Mouse (Mus musculus) adrenal gland, postnatal 36 days (tissue): ENCODE measurements at regions not wholly inside any gene's neighbourhood (a gene's known extent, or its start where the extent isn't known, plus 50 kb on each side); places are given as distances from the start of the nearest gene placed in this dataset.
A peak's percentile ranks its signal among the peaks of the same experiment; 100 is the strongest.

Experiments
- DNase-seq, 2 experiments: peaks; one replicate each; pipeline ENCODE4 v3.0.0; 2021; ENCODE audit warnings: mixed read lengths in 1 of 2

DNA sequence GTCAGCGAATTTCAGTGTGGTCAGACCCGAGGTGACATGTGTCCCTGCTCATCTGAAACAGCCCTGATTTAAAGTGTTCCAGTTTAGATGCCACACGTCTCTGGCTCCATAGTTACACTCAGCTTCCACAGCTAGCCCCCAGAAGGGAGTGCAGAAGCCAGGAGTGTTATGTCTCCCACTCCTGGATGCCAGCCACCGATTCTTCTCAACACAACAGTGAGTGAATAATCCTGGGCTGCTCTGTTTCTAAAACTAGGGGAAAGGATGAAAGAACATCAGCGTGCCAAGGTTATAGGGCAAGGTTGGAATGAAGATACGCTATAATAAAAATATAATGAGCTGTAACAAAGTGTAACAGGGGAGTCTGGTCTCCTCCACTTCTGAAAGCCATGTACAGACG is 51.5 kb upstream of the Stmnd1 start:
- peak; percentile 52 to 64 for DNase-seq

DNA sequence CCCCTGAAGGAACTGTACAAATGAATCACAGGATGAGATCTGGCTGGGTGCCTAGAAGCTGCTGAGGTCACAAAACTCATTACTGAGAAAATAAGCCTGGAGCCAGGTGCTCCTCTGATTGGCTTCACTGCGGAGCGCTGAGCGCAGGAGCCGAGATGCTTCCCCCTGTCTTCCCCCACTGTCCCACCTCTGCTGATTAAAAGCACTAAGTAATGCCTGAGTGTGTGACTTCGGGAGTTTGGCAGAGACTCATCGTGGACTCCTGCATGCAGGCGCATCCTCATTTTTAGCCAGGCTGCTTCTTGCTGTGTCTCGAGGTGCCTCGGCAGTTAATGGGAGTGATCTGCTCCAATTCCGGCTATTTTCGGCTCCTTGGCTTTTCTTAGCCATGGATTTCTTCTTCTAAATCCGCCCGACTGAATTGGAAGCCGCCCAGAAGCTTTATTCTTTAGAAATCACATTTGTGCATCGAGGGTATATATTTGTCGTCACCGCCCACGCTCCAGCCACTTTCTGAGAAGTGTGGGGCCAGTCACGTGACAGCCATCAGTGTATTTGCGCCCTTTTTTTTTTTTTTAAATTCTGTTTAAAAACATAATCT is 55.3 kb upstream of the Stmnd1 start:
- peak; percentile 74 to 78 for DNase-seq

DNA sequence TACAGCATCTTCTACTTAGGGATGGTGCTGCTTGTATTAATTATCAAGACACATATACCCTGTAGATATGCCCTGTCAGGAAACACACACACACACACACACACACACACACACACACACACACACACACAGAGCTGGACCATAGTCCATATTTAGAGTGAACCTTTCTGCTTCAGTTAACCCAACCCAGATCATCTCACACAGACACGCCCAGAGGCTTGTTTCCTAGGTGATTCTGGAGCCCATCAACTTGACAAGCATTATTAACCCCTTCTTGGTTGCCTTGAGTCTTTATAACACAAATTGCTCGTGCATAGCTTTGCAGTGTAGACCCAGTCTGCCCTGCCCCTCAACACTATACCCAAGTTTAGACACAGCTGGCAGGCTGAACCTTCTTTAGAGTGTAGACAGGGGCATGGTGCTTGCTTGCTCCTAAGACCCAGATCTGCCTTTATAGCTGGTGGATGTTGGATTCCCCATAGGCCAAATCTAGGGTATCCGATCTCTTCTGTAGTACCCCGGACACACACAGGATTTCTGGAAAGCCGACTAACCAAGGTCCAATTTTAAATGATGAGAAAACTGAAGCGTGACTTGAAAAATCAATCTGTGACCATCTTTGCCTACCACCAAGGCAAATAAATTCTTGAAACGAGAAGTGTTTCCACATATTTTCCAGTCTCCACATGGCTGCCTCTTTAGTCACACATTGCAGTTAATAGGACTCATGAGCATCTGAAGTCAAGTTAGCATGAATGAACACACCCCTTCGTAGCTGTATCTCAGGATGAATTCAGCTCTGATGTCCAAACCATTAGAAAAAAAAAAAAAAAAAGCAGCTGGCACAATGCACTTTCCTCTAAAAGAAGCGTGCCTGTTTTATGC is 56.3 kb upstream of the Stmnd1 start:
- DNase-seq: no peak

DNA sequence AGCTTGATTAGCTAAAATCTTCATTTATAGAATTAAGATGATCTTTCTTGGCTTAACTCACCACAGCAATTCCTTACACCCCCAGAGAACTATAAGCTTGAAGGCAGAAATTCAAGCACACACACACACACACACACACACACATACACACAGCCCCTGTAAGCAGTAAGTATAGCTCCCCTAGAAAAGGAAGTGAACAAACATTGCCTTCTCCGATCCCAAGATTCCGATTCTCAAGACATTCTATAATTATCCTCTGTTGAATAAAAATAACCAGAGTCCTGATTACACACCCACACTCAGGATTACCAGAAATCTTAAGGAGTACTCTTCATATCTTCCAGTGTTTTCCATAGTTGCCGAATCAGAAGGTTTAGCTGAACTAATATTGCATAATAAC is 70.0 kb upstream of the Stmnd1 start:
- DNase-seq: no peak

DNA sequence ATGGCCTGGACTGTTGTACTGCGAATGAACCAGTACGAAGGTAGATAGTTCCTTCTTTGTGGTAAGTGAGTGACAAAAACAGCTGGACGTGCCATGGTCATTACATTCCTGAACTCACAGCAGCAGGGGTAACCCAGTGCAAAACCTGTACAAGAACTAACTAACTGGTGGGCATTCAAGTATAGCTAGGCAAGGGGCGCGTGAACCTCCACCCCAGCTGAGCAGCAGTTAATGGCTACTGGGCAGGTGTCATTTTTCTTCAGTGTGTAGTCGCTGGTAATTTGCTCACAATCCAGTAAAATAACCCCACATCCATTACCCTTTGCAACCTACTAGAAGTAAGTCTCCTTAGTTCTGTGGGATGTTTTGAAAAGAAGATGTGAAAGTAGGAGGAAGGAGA is 70.9 kb upstream of the Stmnd1 start:
- no peak for DNase-seq

DNA sequence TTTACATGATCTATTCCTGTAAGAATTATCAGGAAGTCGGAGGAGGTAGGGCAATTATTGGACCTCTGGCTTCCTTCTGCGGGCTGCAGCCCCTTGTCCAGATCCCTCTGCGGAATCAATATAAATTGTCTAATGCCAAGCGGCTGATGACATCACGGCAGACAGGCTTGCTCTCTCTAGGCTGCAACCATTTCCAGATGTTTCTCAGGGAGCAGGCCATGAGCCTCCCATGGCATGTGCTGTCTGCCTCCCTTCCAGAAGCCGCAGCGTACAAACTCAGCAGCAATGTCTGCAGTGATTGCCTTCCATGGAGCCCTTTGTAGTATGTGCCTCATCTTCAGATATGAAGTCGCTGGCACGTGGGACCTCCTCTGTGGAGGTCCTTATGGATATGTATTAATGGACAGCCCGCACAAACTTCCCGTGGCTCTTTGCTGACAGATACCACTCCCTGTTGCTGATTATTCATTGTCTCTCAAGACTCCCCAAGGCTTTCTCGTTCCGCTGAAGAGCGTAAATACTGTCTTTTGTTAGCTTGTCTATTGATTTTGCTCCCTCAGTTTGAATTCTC is 72.4 kb upstream of the Stmnd1 start:
- no peak for DNase-seq

DNA sequence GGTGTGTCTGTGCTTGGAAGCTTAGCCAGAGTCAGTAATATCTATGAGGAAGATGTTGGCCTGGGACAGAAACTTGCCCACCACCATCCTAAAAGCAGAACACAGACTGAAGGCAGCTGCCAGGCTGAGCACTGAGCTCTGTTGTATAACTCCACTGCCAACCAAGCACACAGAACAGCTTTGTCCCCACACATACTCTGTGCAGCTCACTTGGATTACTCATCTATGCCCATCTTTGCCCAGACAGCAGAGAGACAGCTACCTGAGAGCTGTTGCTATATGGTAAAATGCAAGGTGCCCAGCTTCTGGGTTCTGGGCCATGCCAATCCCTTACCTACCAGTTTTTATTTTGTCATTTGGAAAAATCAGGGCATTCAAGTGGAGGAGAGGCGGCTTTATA is 80.4 kb upstream of the Stmnd1 start:
- DNase-seq: no peak

DNA sequence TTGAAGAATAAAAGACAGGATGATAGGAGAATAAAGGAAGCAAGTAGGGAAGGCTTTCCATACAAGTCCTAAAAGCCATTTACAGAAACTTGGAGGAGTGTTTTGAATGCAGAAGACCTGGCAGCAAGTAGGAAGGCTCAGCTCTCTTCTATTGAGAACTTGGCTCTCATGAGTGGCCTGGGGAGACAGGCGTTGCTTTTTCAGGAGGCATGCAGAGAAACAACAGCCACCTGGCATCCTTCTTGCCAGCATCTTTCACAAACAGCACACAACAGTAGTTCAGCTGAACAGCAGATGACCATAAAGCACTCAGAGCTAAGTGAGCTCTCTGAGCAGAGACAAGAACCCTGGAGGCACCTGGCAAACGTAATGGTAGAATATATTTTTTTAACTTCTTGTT is 83.8 kb upstream of the Stmnd1 start:
- no peak for DNase-seq

DNA sequence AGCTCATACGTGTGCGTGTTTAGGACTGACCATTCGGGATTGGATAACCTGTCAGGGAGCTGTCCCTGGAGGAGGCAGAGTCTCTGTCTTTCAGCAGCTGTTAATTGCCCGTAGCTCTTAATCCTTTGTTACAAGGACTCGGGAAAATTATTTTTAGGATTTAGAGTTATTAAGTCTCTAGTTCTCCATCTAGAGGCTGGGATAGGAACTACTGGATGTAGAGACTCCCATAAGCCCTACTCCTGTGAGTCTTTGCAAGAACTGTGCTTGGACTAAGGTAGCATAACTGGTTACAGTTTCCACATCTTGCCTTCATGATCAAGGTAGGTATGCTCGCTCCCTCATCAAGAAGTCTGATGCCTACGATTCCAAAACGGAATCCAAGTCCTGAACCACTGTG is 90.7 kb upstream of the Stmnd1 start:
- no peak for DNase-seq

DNA sequence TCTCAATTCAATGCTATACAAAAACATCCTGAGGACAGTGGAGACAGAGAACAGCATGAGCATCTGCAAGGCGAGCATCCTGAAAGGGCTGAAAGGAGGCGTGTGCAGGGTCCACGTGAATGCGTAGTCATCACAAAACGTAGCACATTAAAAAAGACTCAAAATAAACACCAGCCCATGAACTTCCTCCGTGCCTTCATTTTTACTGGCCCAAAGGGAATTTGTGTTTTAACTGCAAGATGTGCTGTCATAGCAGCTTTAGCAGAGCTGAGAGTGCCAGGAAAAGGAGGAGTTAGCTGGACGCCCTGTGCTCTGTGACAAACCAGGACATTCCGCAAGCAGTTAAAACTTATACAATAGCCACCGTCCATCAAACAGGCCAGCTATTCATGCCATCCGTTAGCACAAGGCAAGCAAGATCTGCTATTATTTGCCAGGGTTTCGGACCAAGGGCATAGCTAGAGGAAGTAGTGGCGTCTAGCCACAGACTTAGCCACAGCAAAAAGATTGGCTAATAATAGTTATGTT is 92.9 kb upstream of the Stmnd1 start:
- no peak for DNase-seq

DNA sequence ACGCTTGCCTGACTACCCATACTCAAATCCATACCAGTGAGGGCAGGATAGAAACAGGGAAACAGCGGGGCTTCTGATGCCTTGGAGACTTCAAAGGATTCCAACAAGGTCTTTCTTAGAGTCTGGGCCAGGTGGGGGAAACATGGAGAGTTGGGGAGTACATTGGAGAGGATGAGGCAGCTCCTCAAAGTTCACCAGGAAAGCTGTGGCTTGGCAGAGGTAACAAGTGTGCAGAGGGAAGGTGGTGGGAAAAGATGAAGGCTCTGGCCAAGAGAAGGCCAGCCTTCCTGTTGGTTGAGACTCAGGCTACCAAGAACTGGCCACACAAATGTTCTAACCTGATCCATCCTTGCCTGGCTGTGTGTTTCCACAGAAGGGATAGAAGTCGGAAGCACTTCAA is 93.6 kb upstream of the Stmnd1 start:
- DNase-seq: no peak

DNA sequence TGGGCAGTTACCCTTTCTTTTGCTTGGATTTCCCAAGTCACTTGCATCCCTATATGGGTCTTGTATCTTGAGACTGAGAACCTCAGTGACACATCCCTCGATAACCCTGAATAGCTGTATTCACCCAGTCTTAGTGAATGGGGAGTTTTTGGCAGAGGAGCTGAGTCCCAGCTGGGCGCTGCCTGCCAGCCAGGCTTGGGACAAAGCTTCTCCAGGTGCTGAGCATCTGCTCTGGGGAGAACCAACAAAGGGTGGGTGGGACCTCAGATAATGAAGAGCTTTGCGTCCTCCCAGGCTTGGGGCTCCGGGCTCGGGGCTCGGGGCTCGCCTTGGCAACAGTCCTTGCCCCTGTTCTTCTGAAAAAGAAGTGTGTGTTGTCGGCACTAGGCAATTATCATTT is 100.4 kb upstream of the Stmnd1 start:
- DNase-seq: no peak

DNA sequence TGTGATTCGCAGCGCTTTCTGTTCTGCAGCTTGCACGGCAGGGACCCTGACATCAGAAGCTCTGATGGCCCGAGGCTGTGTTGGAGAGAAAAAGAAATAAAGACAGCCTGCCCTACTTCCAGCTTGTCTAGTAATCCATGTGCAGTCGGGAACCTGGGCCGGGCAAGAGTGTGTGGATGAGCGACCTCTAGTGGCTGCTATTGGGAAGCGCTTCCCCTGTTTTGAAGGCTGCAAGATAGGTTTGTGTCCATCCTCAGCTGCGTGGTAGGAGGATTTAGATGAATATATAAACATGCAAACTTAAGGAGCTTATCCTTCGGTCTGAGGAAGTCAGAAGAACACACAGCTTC is 111.5 kb upstream of the Stmnd1 start:
- DNase-seq: peak; percentile 79

DNA sequence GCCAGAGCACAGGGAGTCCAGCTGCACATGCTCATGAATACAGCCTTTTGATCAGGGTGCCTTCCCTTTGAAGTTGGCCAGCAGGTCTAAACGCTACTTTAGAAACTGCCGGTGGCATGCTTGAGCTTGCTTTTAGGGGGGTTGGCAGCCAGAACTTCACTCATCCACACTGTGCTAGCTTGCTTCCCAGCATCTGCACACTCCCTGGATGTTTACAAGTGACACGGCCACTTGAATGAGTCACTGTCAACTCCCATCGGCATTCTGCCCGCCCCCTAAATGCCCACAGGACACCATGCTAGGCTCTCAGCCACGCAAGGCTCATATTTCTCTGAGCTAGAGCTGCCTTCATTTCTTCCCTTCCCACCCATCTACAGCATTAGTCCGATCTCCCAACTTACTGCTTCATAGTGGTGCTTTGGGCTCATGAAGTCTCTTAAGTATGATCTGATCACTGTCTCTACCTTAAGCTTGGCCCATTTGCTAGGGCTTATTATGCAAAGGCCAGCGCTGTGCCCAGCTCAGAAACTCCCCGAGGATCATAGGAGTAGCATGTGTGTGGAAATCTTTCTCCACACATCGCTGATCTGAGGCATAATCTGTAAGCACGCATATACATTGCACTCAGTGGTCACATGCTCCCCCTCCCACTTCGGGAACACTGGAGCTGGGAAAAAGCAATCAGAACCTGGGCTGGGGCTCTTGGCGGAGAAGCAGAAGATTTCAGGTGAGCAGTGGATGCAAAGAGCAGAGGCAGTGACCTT is 112.1 kb upstream of the Stmnd1 start:
- DNase-seq: peak; percentile 23 to 25

DNA sequence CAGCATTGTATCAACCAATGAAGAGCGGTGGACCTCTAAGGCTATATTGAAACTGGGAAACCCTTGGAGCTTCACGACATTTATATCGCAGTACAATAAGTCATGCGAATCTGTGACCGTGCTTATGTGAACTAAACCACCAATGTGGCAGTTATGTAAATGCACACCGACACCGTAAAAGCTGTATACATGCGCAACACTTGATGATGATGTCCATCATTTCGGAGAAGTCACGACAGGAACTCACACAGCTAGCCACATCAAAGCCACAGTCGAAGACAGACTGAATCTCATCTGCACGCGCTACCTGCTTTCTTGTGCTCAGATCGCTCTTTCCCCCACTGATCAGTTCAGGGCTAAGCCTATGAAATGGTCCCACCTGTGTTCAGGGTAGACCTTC is 114.2 kb upstream of the Stmnd1 start:
- DNase-seq: no peak

DNA sequence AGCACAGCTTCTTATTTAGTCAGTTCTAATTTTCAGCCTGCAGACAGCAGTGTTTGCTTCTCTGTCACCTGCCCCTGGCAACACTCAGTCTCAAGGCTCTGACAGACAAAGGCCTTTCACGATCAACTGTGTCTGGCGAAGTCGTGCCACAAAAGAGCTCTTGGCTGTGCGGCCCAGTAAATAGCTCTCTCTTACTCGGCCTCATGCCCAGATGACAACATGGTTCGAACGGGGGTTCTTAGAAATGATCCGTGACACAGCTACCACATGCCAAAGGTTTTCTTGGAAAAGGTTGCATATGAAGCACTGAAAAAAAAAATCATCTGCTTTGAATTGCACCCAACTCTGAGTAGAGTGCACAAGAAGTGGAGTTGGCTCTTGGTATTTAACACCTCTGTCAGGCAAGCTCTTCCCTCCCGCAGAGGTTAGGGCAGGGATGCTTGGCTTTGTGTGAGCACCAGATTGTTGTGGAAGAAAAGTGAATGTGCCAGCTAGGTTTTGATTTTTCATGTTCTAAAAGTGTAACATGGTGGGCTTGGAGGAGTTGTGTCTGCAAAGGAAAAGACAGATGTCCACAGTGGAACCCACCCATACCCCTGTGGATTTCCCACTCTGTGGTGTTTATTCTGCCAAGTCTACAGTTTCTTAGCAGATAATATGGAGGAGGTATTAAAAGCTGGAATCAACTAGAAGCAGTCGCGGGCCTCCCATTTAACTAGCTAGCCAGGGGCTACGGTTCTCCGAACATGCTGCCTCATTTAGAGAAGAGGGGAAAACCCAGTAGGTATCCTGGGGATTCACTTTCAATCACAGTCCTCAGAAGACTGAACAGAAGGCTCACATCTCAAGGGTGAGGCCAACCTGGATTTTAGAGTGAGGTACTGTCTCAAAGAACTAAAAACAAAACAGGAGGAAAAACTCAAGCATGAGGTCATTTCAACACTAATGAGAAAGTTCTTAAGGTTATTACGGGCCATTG is 120.0 kb upstream of the Stmnd1 start:
- DNase-seq: peak in 1 of 2 experiments; percentile 21

DNA sequence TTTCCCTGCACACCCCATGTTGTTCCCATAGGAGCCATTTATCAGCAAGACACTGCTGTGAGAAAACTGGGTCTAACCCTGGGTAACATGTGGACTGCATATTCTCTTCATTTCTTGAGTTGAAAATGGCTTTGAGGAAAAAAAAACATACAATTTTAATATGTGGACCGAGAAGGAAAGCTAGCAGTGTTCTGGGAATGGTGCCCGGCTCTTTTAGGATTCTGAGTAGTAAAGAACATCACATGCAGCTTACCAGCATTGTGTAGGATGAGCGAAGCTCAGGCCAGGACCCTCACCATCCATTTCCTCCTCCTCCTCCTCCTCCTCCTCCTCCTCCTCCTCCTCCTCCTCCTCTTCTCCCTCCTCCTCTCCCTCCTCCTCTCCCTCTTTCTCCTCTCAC is 133.5 kb upstream of the Stmnd1 start:
- no peak for DNase-seq

DNA sequence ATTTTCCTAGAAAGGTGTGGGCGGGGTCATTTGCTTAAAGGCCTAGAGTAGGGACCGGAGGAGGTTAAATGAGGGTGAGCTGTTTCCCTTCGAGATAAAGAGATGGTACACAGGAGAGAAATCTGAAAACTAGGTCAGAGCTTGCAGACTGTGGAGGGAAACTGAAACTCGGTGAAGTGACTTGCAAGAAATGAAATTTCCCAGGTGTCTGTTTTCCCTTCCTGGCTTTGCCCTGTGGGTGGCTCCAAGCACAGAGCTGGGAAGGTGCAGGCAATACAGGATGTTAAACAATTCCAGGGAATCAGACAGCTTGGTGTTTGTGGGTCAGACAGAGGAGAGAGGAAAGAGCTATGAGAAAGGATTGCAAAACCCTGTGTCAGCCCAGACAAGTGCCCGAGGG is 134.3 kb upstream of the Stmnd1 start:
- no peak for DNase-seq

DNA sequence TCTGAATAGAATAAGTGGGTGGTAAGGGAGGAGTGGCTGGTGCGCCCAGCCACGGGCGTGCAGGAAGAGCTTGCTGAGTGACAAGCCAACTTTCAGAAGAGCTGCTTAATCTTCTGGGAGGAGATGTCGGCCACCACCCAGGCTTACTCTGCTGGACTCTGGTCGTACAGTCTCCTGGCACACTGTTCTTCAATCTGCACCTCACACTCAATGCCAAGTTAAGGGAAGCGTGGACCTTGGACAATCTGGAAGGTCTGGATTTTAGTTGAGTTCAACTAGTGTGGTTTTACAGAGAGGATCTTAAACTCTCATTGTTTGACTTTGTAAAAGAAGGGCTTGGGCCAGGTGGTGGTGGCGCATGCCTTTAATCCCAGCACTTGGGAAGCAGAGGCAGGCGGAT is 138.1 kb upstream of the Stmnd1 start:
- DNase-seq: no peak

DNA sequence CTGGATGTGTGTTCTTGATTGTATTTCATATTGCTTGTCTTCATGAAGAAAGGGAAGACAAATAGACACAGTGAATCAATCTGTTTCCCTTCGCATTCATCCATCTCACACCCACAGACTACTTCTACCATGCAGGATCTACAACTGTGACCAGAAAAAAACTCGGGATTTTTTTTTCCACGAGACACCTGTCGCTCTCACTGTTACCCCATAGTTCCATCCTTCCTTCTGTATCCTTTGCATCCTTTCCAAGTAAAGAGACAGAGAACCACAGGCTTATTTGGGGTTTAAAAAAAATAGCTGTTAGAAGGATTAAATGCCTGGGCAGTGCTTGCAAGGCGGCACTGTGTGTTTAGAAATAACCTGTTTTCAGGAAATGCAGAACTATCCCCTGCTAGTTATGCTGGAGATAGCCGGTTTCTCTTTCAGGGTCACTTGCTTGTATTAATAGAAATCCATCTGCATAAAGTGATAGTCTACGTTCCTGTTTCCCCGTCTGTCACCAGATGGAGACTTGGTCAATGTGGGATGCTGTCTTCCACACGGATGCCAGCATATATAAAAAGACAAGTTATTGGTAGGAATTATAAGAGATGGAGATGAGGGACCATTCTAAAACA is 144.2 kb upstream of the Stmnd1 start:
- no peak for DNase-seq

DNA sequence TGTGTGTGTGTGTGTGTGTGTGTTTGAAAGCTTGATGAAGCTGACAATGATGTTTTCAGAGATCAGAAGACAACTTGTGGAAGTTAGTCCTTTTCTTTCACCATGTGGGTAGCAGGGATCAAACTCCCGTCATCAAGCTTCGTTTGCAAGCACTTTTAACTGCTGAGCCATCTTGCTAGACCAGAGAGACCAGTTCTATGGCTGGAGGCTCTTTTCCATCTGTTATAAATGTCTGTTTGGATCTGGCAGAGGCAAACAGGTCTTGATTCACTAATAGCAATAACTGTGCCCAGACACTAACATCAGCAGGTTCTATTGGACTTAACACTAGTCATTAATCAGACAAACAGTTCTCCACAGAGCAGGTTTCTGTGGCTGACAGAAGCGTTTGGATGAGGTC is 150.1 kb upstream of the Stmnd1 start:
- DNase-seq: no peak
